Mouse (Mus musculus): Measurements from ENCODE around the gene Tgds.

GRCm38 (mm10) chr14:118156740-118157139 is 24.2 kb upstream of the Tgds start:
- TF ChIP-seq CTCF (IDR thresholded peaks at IDR 0.05; ENCODE audit: low read depth) = no peak
- no peak for TF ChIP-seq EP300 (IDR thresholded peaks at IDR 0.05; ENCODE audit: low read depth)
